Mouse (Mus musculus): ENCODE measurements around the gene Bbs7. TPM values are rescaled to one million over a fixed set of nuclear protein-coding genes. Genes with fewer than 3 reads are reported as not detected.

The Bbs7 gene
- polyA plus RNA-seq, 1 experiment = not detected

DNA sequence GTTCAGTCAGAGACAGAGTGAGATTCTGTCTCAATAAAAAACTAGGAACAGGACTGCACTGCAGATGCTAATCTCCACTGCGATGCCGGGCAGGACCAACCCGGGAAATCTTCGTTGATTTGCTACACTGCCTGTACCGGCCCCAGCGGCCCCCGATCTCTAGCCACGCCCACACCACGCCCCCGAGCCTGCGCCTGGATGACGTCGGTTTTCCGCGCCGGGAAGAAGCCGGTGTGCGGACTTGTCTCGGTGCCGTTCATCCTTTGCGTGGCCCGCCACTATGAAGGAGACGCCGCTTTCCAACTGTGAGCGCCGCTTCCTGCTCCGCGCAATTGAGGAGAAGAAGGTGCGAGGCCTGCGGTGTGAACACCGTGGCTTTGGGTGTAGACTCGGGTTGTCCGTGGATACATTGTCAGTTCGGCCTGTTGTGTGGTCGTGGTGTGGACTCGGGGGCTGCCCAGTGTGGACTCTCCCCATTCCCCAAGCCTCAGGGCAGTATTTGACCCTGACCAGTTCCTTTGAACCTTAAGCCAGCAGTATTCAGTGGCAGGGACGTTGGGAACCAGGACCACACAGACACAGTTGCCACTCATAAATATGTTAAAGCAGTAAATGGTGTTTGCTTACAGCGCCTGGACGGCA lies 60.8 kb downstream of the Bbs7 start, which contains the start of gene Exosc9:
Gene Exosc9, plus strand, starts transcription at position 201 of the 642 bp plus-strand sequence.
- TF ChIP-seq FLI1 (IDR thresholded peaks at IDR 0.05; ENCODE audit: low read length) (no peak), GATA1 (IDR thresholded peaks at IDR 0.05; ENCODE audit: borderline replicate concordance, low read length) (no peak)
- H3K4me1 ChIP-seq = peaks cover 18% of the 10 kb centered on the region

DNA sequence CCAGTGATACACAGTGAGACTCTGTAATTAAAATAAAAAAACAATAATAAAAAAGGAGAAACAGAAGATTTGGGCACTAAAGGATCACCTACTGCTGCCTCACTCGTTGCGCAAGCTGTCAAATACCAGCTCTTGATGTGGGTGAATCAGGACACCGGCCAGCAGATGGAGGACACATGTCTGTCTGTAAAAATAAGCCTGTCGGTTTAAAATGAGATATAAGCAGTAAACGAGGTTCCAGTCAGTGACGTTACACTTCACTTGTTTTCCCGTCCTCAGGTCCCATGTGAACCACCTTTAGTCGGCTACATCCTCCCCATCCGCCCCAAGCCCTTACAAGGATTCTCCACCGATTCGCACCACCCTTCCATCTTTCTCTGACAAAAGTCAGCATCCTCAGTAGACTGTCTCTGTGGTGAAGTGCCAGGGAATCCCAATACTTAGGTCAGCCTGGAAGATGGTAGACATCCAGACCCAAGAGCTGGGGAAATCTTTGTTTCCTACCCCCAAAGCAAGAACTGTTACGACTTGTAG lies 61.4 kb downstream of the Bbs7 start:
- H3K4me3 ChIP-seq (replicated peaks) = peak overlapping the region; percentile 100
- H3K36me3 ChIP-seq (replicated peaks; ENCODE audit: low read length) = peaks cover 32% of the 10 kb centered on the region
- no peaks in the 10 kb centered on the region for H3K27me3 ChIP-seq (replicated peaks)
- TF ChIP-seq GATA1 (IDR thresholded peaks at IDR 0.05; ENCODE audit: borderline replicate concordance, low read length) = no peak
- TF ChIP-seq FLI1 (IDR thresholded peaks at IDR 0.05; ENCODE audit: low read length) = no peak
- peaks cover 18% of the 10 kb centered on the region for H3K4me1 ChIP-seq
- H3K9me3 ChIP-seq = no peaks in the 10 kb centered on the region

More for the DNA sequence above, 60.8 kb downstream of the Bbs7 start, which contains the start of gene Exosc9:
- Histone ChIP-seq H3K9me3 (no peaks in the 10 kb centered on the region), H3K36me3 (replicated peaks; ENCODE audit: low read length) (peaks cover 38% of the 10 kb centered on the region), H3K27me3 (replicated peaks) (no peaks in the 10 kb centered on the region), H3K4me3 (replicated peaks) (peak within 1 kb of the TSS; percentile 100)

DNA sequence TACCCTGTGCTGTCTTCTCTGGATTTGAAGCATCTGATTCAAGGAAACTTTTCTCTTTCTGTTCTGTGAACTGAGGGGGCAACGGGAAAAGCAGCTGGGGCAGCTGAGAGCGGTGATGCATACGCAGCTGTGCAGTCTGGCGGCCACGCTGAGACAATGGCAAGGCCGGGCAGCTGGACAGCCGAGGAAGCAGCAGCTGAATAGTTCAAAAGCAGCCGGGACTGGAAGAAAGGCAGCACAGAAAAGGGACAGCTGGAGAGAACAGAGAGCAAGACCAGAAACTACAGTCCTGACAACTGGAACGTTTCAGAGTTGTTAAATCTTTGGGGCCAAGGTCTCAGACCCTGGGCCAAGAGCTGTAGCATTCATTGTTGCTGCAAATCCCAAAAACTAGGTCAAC lies 61.9 kb downstream of the Bbs7 start:
- Histone ChIP-seq H3K4me1 (peaks cover 18% of the 10 kb centered on the region), H3K36me3 (replicated peaks; ENCODE audit: low read length) (peaks cover 27% of the 10 kb centered on the region), H3K9me3 (no peaks in the 10 kb centered on the region), H3K4me3 (replicated peaks) (peak overlapping the region; percentile 100), H3K27me3 (replicated peaks) (no peaks in the 10 kb centered on the region)
- TF ChIP-seq GATA1 (IDR thresholded peaks at IDR 0.05; ENCODE audit: borderline replicate concordance, low read length) (no peak), FLI1 (IDR thresholded peaks at IDR 0.05; ENCODE audit: low read length) (no peak)

DNA sequence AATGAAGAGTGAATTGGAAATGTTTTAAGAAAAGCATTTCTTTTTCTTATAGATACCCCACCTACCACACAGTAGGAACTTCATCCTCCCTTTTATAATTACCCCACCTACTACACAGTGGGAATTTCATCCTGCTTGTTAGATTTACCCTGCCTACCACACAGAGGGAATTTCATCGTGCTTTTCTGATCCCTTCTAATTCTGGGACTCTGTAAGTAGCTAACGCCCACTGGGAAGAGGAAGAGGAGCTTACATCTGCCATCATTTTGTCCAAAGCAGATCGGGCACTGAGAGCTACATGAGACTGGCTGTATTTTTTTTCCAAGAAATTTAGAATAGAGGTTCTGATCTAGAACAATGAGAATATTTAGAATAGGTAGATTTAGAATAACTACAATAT lies 68.3 kb downstream of the Bbs7 start:
- peaks cover 4% of the 10 kb centered on the region for H3K27me3 ChIP-seq (replicated peaks)
- TF ChIP-seq FLI1 (IDR thresholded peaks at IDR 0.05; ENCODE audit: low read length) (no peak), GATA1 (IDR thresholded peaks at IDR 0.05; ENCODE audit: borderline replicate concordance, low read length) (no peak)
- H3K9me3 ChIP-seq = no peaks in the 10 kb centered on the region
- H3K4me3 ChIP-seq (replicated peaks) = no peak overlapping the region
- no peaks in the 10 kb centered on the region for H3K4me1 ChIP-seq
- H3K36me3 ChIP-seq (replicated peaks; ENCODE audit: low read length) = no peaks in the 10 kb centered on the region

DNA sequence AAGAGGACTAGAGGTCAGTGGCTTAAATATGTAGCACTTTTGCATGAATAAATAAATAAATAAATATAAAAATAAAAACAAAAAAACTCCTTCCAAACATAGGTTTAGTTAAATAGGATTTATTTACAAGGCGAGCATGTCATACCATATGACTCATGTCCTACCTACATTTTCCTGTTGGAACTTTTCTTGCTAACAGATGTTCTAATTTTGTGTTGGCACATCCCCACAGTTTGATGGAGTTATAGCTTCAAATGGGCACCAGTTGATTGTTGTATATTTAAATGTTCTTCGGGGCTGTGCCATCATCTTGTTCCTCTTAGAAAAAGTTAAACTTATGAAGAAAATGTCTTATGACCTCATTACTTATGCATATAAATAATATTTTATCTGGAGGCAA lies 71.9 kb downstream of the Bbs7 start:
- Histone ChIP-seq H3K4me3 (replicated peaks) (no peak overlapping the region), H3K36me3 (replicated peaks; ENCODE audit: low read length) (no peaks in the 10 kb centered on the region), H3K9me3 (no peaks in the 10 kb centered on the region), H3K27me3 (replicated peaks) (peaks cover 17% of the 10 kb centered on the region), H3K4me1 (peaks cover 11% of the 10 kb centered on the region)
- TF ChIP-seq GATA1 (IDR thresholded peaks at IDR 0.05; ENCODE audit: borderline replicate concordance, low read length) (no peak), FLI1 (IDR thresholded peaks at IDR 0.05; ENCODE audit: low read length) (no peak)

DNA sequence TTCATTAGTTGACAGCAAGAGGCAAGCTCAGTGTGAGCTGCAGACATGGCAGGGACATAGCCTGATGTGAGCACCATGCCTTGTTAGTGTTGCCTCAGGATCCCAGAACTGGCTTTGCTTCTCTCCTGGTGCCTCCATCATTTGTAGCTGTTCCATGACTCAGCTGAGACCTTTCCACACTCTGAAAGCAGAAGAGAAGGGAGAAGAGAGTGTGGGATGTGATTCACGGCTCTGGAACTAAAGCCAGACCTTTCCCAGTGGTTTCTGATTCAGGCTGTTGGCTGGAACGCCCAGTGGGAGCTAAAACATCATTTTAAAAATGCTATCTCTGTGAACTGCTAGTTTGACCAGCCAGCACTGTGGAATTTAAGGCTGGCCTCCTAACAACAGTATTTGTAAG lies 72.5 kb downstream of the Bbs7 start:
- TF ChIP-seq FLI1 (IDR thresholded peaks at IDR 0.05; ENCODE audit: low read length) (no peak), GATA1 (IDR thresholded peaks at IDR 0.05; ENCODE audit: borderline replicate concordance, low read length) (no peak)
- Histone ChIP-seq H3K27me3 (replicated peaks) (peaks cover 17% of the 10 kb centered on the region), H3K4me1 (peaks cover 11% of the 10 kb centered on the region), H3K36me3 (replicated peaks; ENCODE audit: low read length) (no peaks in the 10 kb centered on the region), H3K4me3 (replicated peaks) (no peak overlapping the region), H3K9me3 (no peaks in the 10 kb centered on the region)

DNA sequence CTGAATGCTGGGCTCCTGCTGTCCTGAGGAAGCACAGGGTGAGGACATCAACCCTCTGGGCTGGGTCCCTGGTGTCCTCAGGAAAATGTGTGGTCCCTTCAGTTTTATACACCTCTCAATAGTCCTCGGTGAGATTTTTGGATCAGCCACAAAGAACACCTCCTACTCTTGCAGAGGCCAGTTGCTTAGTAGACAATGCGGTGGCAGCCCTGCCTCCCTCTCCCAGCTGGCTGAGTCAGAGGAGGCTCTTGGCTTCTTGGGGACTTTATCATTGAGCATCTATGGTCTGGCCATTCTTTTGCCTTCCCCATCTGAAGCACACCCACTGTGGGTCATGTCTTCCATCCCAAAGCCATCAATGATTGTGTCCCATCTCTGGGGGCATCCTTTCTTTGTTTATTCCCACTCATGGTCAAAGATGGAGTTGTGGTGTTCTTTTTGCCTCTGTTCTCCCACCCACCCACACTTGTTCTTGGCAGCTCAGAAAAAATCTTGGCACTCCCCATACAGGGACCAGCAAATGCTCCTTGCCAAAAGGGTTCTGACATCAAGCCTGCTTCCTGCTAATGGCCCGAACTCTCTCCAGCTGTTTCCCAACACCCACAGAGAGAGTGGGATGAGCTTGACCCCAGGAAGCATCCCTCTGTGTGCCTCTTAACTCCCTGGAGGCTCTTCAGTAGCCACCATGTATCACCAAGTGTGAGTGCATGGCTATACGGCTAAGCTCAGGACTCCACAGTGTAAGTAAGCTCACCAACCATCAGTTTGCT lies 75.4 kb downstream of the Bbs7 start:
- Histone ChIP-seq H3K4me3 (replicated peaks) (no peak overlapping the region), H3K36me3 (replicated peaks; ENCODE audit: low read length) (no peaks in the 10 kb centered on the region), H3K27me3 (replicated peaks) (peaks cover 17% of the 10 kb centered on the region), H3K4me1 (peaks cover 18% of the 10 kb centered on the region), H3K9me3 (no peaks in the 10 kb centered on the region)
- no peak for TF ChIP-seq FLI1 (IDR thresholded peaks at IDR 0.05; ENCODE audit: low read length)
- no peak for TF ChIP-seq GATA1 (IDR thresholded peaks at IDR 0.05; ENCODE audit: borderline replicate concordance, low read length)

DNA sequence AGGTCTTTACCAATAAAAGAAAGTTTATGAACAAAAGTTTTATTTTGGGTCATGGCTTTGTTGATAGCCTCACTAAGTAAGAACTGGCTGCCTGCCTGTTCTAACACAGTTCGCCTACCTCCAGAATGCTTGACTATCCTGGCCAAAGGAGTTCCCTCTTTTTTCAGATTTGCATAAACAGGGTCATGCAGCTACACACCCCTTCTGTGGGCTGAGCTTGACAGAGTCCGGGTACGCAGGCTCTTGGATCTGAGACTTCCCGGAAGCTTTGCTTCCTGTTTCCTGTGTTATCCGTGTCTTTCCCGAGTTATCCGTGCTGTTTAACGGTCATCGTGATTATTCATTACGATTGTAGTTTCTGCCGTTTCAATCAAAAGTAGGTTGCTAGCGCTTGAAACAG lies 77.2 kb downstream of the Bbs7 start:
- Histone ChIP-seq H3K4me1 (peaks cover 25% of the 10 kb centered on the region), H3K4me3 (replicated peaks) (no peak overlapping the region), H3K27me3 (replicated peaks) (peaks cover 21% of the 10 kb centered on the region), H3K9me3 (no peaks in the 10 kb centered on the region), H3K36me3 (replicated peaks; ENCODE audit: low read length) (no peaks in the 10 kb centered on the region)
- no peak for TF ChIP-seq GATA1 (IDR thresholded peaks at IDR 0.05; ENCODE audit: borderline replicate concordance, low read length)
- no peak for TF ChIP-seq FLI1 (IDR thresholded peaks at IDR 0.05; ENCODE audit: low read length)

DNA sequence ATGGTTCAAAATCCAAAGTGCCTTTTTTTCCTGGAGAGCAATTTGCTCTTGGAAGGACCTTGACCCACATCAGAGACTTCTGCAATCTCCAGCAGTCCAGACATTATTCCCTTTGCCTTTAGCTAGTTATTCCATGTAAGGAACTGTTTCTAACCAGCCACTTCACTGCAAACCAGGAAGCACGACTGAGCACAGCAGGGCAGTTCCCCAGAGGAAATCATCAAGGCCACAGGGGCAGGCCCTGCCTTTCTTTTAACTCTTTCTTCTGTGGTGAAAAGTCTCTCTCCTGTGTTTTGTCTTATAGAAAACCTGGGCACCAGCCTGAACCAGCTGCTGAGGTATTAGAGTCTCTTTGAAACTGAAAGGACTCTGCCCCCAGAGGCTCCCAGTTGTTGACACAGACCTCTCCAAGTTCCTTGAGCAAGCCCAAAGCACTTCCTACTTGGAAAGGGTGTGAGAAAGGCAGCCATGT lies 80.0 kb downstream of the Bbs7 start:
- no peak overlapping the region for H3K4me3 ChIP-seq (replicated peaks)
- TF ChIP-seq GATA1 (IDR thresholded peaks at IDR 0.05; ENCODE audit: borderline replicate concordance, low read length) = no peak
- TF ChIP-seq FLI1 (IDR thresholded peaks at IDR 0.05; ENCODE audit: low read length) = no peak
- H3K4me1 ChIP-seq = peaks cover 22% of the 10 kb centered on the region
- H3K27me3 ChIP-seq (replicated peaks) = peaks cover 21% of the 10 kb centered on the region
- H3K9me3 ChIP-seq = peaks cover 21% of the 10 kb centered on the region
- H3K36me3 ChIP-seq (replicated peaks; ENCODE audit: low read length) = no peaks in the 10 kb centered on the region

DNA sequence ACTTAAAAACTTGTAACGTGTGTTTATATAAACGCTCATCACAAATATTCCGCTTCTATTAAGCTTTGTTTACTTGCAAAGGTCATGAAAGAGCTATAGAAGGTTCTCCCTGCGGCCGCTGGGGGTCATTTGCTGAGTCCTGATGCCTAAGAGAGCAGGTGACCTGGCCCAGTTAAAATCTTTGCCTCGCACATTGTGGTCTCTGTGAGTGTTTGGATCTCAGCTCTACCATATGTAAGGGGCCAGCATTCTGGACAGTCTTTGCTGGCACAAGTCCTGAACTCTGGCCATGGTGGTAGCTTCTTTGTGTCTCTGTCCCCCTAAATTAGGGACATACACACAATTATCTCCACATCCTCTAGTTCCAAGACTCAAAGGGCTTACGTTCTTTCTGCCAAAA lies 80.5 kb downstream of the Bbs7 start:
- no peak for TF ChIP-seq GATA1 (IDR thresholded peaks at IDR 0.05; ENCODE audit: borderline replicate concordance, low read length)
- no peak for TF ChIP-seq FLI1 (IDR thresholded peaks at IDR 0.05; ENCODE audit: low read length)
- Histone ChIP-seq H3K9me3 (peaks cover 21% of the 10 kb centered on the region), H3K4me1 (peaks cover 21% of the 10 kb centered on the region), H3K27me3 (replicated peaks) (peaks cover 18% of the 10 kb centered on the region), H3K36me3 (replicated peaks; ENCODE audit: low read length) (no peaks in the 10 kb centered on the region), H3K4me3 (replicated peaks) (no peak overlapping the region)

All from megakaryocyte, embryonic 14.5 days (primary cell).